Mouse (Mus musculus): ENCODE results near the gene Rtn4rl1. TPM values are rescaled to one million over a fixed set of nuclear protein-coding genes. Genes with fewer than 3 reads are reported as not detected.

Rtn4rl1 gene
- polyA plus RNA-seq, 1 experiment from 2014 or later = 2.0 TPM

- TF ChIP-seq CTCF (IDR thresholded peaks at IDR 0.05; ENCODE audit: low read depth) (no peak), EP300 (IDR thresholded peaks at IDR 0.05; ENCODE audit: low read depth) (no peak)
- H3K36me3 ChIP-seq (replicated peaks; ENCODE audit: insufficient read depth, low read length) = no peaks in the 10 kb centered on the region
- H3K27me3 ChIP-seq (ENCODE audit: insufficient read depth, low read length) = peaks cover 12% of the 10 kb centered on the region; the same call in 1 of the 2 replicates
- WGBS (ENCODE audit: insufficient replicate concordance) = 79% methylated on average over 4 of the region's 4 CpGs
- ATAC-seq (no peak), DNase-seq (no peak)
- H3K4me3 ChIP-seq (ENCODE audit: low read depth, low read length) = no peak overlapping the region
- H3K4me2 ChIP-seq (ENCODE audit: low read depth, low read length) = no peak overlapping the region
- H3K4me1 ChIP-seq (ENCODE audit: insufficient read depth) = peaks cover 11% of the 10 kb centered on the region
- no peaks in the 10 kb centered on the region for H3K9me3 ChIP-seq (ENCODE audit: low read length)
- no peak overlapping the region for H3K27ac ChIP-seq (ENCODE audit: low read depth)
- H3K9ac ChIP-seq (replicated peaks) = no peak overlapping the region
Measured at GRCm38 (mm10) chr11:75286868-75287267, 93.3 kb downstream of the Rtn4rl1 start.

- Histone ChIP-seq H3K4me1 (ENCODE audit: insufficient read depth) (peaks cover under 1% of the 10 kb centered on the region; the same call in 1 of the 2 replicates), H3K27ac (ENCODE audit: low read depth) (no peak overlapping the region), H3K27me3 (ENCODE audit: insufficient read depth, low read length) (0 out of 2 replicates have a peak, but pooled peaks cover 1% of the 10 kb centered on the region), H3K4me2 (ENCODE audit: low read depth, low read length) (no peak overlapping the region), H3K9ac (replicated peaks) (no peak overlapping the region), H3K9me3 (ENCODE audit: low read length) (no peaks in the 10 kb centered on the region), H3K4me3 (ENCODE audit: low read depth, low read length) (no peak overlapping the region), H3K36me3 (replicated peaks; ENCODE audit: insufficient read depth, low read length) (no peaks in the 10 kb centered on the region)
- 73% methylated on average over 10 of the region's 10 CpGs for WGBS (ENCODE audit: insufficient replicate concordance)
- TF ChIP-seq EP300 (IDR thresholded peaks at IDR 0.05; ENCODE audit: low read depth) = no peak
- no peak for TF ChIP-seq CTCF (IDR thresholded peaks at IDR 0.05; ENCODE audit: low read depth)
- DNase-seq (no peak), ATAC-seq (no peak)
Measured at GRCm38 (mm10) chr11:75287940-75288339, 94.4 kb downstream of the Rtn4rl1 start.

- Histone ChIP-seq H3K27ac (ENCODE audit: low read depth) (no peak overlapping the region), H3K4me3 (ENCODE audit: low read depth, low read length) (no peak overlapping the region), H3K4me2 (ENCODE audit: low read depth, low read length) (no peak overlapping the region), H3K9me3 (ENCODE audit: low read length) (no peaks in the 10 kb centered on the region), H3K9ac (replicated peaks) (no peak overlapping the region), H3K27me3 (ENCODE audit: insufficient read depth, low read length) (no peaks in the 10 kb centered on the region), H3K4me1 (ENCODE audit: insufficient read depth) (no peaks in the 10 kb centered on the region), H3K36me3 (replicated peaks; ENCODE audit: insufficient read depth, low read length) (no peaks in the 10 kb centered on the region)
- ATAC-seq = no peak
- DNase-seq = no peak
- TF ChIP-seq EP300 (IDR thresholded peaks at IDR 0.05; ENCODE audit: low read depth) = no peak
- 74% methylated on average over 8 of the region's 8 CpGs for WGBS (ENCODE audit: insufficient replicate concordance)
Measured at GRCm38 (mm10) chr11:75288517-75288916, 94.9 kb downstream of the Rtn4rl1 start.

GRCm38 (mm10) chr11:75289120-75289519, 95.5 kb downstream of the Rtn4rl1 start:
- ATAC-seq (no peak), DNase-seq (no peak)
- no peak overlapping the region for H3K4me2 ChIP-seq (ENCODE audit: low read depth, low read length)
- H3K9ac ChIP-seq (replicated peaks) = no peak overlapping the region
- TF ChIP-seq CTCF (IDR thresholded peaks at IDR 0.05; ENCODE audit: low read depth) = no peak
- TF ChIP-seq EP300 (IDR thresholded peaks at IDR 0.05; ENCODE audit: low read depth) = no peak
- H3K36me3 ChIP-seq (replicated peaks; ENCODE audit: insufficient read depth, low read length) = no peaks in the 10 kb centered on the region
- H3K27me3 ChIP-seq (ENCODE audit: insufficient read depth, low read length) = no peaks in the 10 kb centered on the region
- H3K4me1 ChIP-seq (ENCODE audit: insufficient read depth) = no peaks in the 10 kb centered on the region
- 58% methylated on average over 2 of the region's 2 CpGs for WGBS (ENCODE audit: insufficient replicate concordance)
- no peak overlapping the region for H3K27ac ChIP-seq (ENCODE audit: low read depth)
- no peak overlapping the region for H3K4me3 ChIP-seq (ENCODE audit: low read depth, low read length)
- no peaks in the 10 kb centered on the region for H3K9me3 ChIP-seq (ENCODE audit: low read length)

GRCm38 (mm10) chr11:75290566-75291271, 97.1 kb downstream of the Rtn4rl1 start:
- DNase-seq = peak; percentile 87
- peak; percentile 72 for ATAC-seq
- TF ChIP-seq EP300 (IDR thresholded peaks at IDR 0.05; ENCODE audit: low read depth) = no peak
- peak; percentile 92 for TF ChIP-seq CTCF (IDR thresholded peaks at IDR 0.05; ENCODE audit: low read depth)

GRCm38 (mm10) chr11:75291389-75292215, 98.0 kb downstream of the Rtn4rl1 start:
- Histone ChIP-seq H3K9me3 (ENCODE audit: low read length) (no peaks in the 10 kb centered on the region), H3K4me2 (ENCODE audit: low read depth, low read length) (no peak overlapping the region), H3K27ac (ENCODE audit: low read depth) (no peak overlapping the region), H3K36me3 (replicated peaks; ENCODE audit: insufficient read depth, low read length) (no peaks in the 10 kb centered on the region), H3K9ac (replicated peaks) (no peak overlapping the region), H3K4me3 (ENCODE audit: low read depth, low read length) (no peak overlapping the region), H3K27me3 (ENCODE audit: insufficient read depth, low read length) (no peaks in the 10 kb centered on the region), H3K4me1 (ENCODE audit: insufficient read depth) (peaks cover 5% of the 10 kb centered on the region; the same call in 1 of the 2 replicates)
- DNase-seq (no peak), ATAC-seq (no peak)
- 60% methylated on average over 25 of the region's 25 CpGs for WGBS (ENCODE audit: insufficient replicate concordance)
- TF ChIP-seq EP300 (IDR thresholded peaks at IDR 0.05; ENCODE audit: low read depth) (no peak), CTCF (IDR thresholded peaks at IDR 0.05; ENCODE audit: low read depth) (no peak)

More at GRCm38 (mm10) chr11:75290566-75291271, 97.1 kb downstream of the Rtn4rl1 start:
- 16% methylated on average over 6 of the region's 6 CpGs for WGBS (ENCODE audit: insufficient replicate concordance)
- Histone ChIP-seq H3K9me3 (ENCODE audit: low read length) (no peaks in the 10 kb centered on the region), H3K27me3 (ENCODE audit: insufficient read depth, low read length) (no peaks in the 10 kb centered on the region), H3K4me2 (ENCODE audit: low read depth, low read length) (no peak overlapping the region), H3K4me3 (ENCODE audit: low read depth, low read length) (no peak overlapping the region), H3K36me3 (replicated peaks; ENCODE audit: insufficient read depth, low read length) (no peaks in the 10 kb centered on the region), H3K9ac (replicated peaks) (no peak overlapping the region), H3K27ac (ENCODE audit: low read depth) (no peak overlapping the region), H3K4me1 (ENCODE audit: insufficient read depth) (peaks cover 5% of the 10 kb centered on the region; the same call in 1 of the 2 replicates)

Data from liver, postnatal 0 days (tissue).